Mouse (Mus musculus) heart, postnatal 0 days (tissue): ENCODE data around the gene Spag7. TPM values are rescaled to one million over a fixed set of nuclear protein-coding genes. Genes with fewer than 3 reads are reported as not detected.

Source experiments
- ATAC-seq: fragments of 200-750 bp; cut with Nextera tagmentation; 2 replicates; pipeline ENCODE4 v1.8.0; 2017; ENCODE audit warnings: low read depth, moderate number of reproducible peaks, moderate library complexity; ENCODE audit not compliant: insufficient read depth
- DNase-seq: peaks from one replicate; pipeline ENCODE4 v3.0.0-alpha.2; 2016; ENCODE audit warnings: low spot score
- H3K27ac ChIP-seq: fragments of 300-500 bp; sonication (generic); 2 replicates; pipeline ENCODE4 v1.5.1; 2014; ENCODE audit warnings: low read depth, mild to moderate bottlenecking
- H3K27me3 ChIP-seq: fragments of 300-500 bp; sonication (generic); 2 replicates; pipeline ENCODE4 v1.6.1; 2014; ENCODE audit warnings: low read length, mixed read lengths; ENCODE audit not compliant: control insufficient read depth, insufficient read depth
- H3K36me3 ChIP-seq: fragments of 300-500 bp; sonication (generic); replicated peaks from 2 replicates; pipeline ENCODE4 v1.6.1; 2014; ENCODE audit warnings: low read length, mixed read lengths; ENCODE audit not compliant: control insufficient read depth, insufficient read depth
- H3K4me1 ChIP-seq: fragments of 300-500 bp; sonication (generic); 2 replicates; pipeline ENCODE4 v1.6.1; 2014; ENCODE audit warnings: antibody characterized with exemption; ENCODE audit not compliant: control insufficient read depth, insufficient read depth
- H3K4me2 ChIP-seq: fragments of 300-500 bp; sonication (generic); 2 replicates; pipeline ENCODE4 v1.6.1; 2014; ENCODE audit warnings: low read depth, mild to moderate bottlenecking, low read length, moderate library complexity
- H3K4me3 ChIP-seq: fragments of 300-500 bp; sonication (generic); 2 replicates; pipeline ENCODE4 v1.5.1; 2014; ENCODE audit warnings: low read depth, low read length
- H3K9ac ChIP-seq: fragments of 300-500 bp; sonication (generic); replicated peaks from 2 replicates; pipeline ENCODE4 v1.6.1; 2014; ENCODE audit warnings: low read depth, low read length, mixed read lengths
- H3K9me3 ChIP-seq: fragments of 300-500 bp; sonication (generic); replicated peaks from 2 replicates; pipeline ENCODE4 v1.6.1; 2016; ENCODE audit warnings: low read length; ENCODE audit not compliant: control insufficient read depth
- CTCF ChIP-seq: IDR thresholded peaks from 2 replicates; pipeline ENCODE4 v1.5.1; 2016; ENCODE audit warnings: antibody characterized with exemption, control low read depth, low read depth
- EP300 ChIP-seq: IDR thresholded peaks from 2 replicates; pipeline ENCODE4 v1.6.1; 2016; ENCODE audit warnings: antibody characterized with exemption, low read depth
- WGBS: fragments of 180-500 bp; shearing (Covaris S2); extraction: QIAGEN DNeasy Blood & Tissue Kit; methylation state at CpG from one replicate; pipeline ENCODE4 v1.1.7; 2014; 5-methylcytosine and 5-hydroxymethylcytosine counted together
- polyA plus RNA-seq: library from polyadenylated mRNA; unstranded; fragments of >200 nt; fragmentation: Nextera tagmentation; extraction: Ambion mirVana; gene quantifications from 2 replicates; pipeline ENCODE4 v1.2.1, GENCODE M21; 2015
- total RNA-seq: library from RNA; depleted of rRNA; stranded (reverse); fragments of >200 nt; gene quantifications from 2 replicates; pipeline ENCODE4 v1.2.3, GENCODE M21; 2014; ENCODE audit warnings: low replicate concordance

Spag7 gene
- total and polyA plus RNA-seq, 2 experiments from 2014 or later, result 42.0 to 175 TPM

GRCm38 (mm10) chr11:70699051-70699450 is 29.8 kb upstream of the Spag7 start:
- peaks cover 19% of the 10 kb centered on the region; the same call in 1 of the 2 replicates for H3K4me1 ChIP-seq
- no peak overlapping the region for H3K9ac ChIP-seq
- DNase-seq (no peak), ATAC-seq (no peak)
- 82% methylated on average over 2 of the region's 2 CpGs for WGBS
- no peaks in the 10 kb centered on the region for H3K9me3 ChIP-seq
- no peak overlapping the region for H3K4me2 ChIP-seq
- TF ChIP-seq EP300 (no peak), CTCF (no peak)
- H3K36me3 ChIP-seq, result peaks cover 8% of the 10 kb centered on the region
- no peaks in the 10 kb centered on the region for H3K27me3 ChIP-seq
- H3K27ac ChIP-seq, result no peak overlapping the region
- H3K4me3 ChIP-seq, result no peak overlapping the region

- Histone ChIP-seq H3K9ac (no peak overlapping the region), H3K27ac (no peak overlapping the region), H3K4me1 (peaks cover 10% of the 10 kb centered on the region; the same call in 1 of the 2 replicates), H3K4me2 (no peak overlapping the region), H3K4me3 (no peak overlapping the region), H3K9me3 (no peaks in the 10 kb centered on the region), H3K36me3 (no peaks in the 10 kb centered on the region), H3K27me3 (no peaks in the 10 kb centered on the region)
- DNase-seq (no peak), ATAC-seq (no peak)
- 74% methylated on average over 3 of the region's 3 CpGs for WGBS
- TF ChIP-seq EP300 (no peak), CTCF (no peak; the same call in 1 of the 2 replicates)
Observed at GRCm38 (mm10) chr11:70697376-70697775, 28.2 kb upstream of the Spag7 start.

- H3K4me3 ChIP-seq, result no peak overlapping the region
- no peak overlapping the region for H3K9ac ChIP-seq
- DNase-seq, result no peak
- H3K4me2 ChIP-seq, result no peak overlapping the region
- peaks cover 12% of the 10 kb centered on the region for H3K4me1 ChIP-seq
- TF ChIP-seq EP300, result no peak
- H3K36me3 ChIP-seq, result no peaks in the 10 kb centered on the region
- H3K27ac ChIP-seq, result no peak overlapping the region
- no peaks in the 10 kb centered on the region for H3K9me3 ChIP-seq
- no peak for ATAC-seq
- H3K27me3 ChIP-seq, result no peaks in the 10 kb centered on the region
- WGBS, result 44% methylated on average over 3 of the region's 3 CpGs
Observed at GRCm38 (mm10) chr11:70693504-70693903, 24.3 kb upstream of the Spag7 start.

- Histone ChIP-seq H3K27me3 (no peaks in the 10 kb centered on the region), H3K4me1 (peaks cover 20% of the 10 kb centered on the region), H3K9ac (no peak overlapping the region), H3K36me3 (peaks cover 14% of the 10 kb centered on the region), H3K4me3 (no peak overlapping the region), H3K9me3 (no peaks in the 10 kb centered on the region), H3K27ac (no peak overlapping the region), H3K4me2 (no peak overlapping the region)
- TF ChIP-seq EP300 (no peak), CTCF (no peak)
- DNase-seq, result no peak
- 40% methylated on average over 4 of the region's 4 CpGs for WGBS
- ATAC-seq, result no peak
Observed at GRCm38 (mm10) chr11:70689578-70689977, 20.4 kb upstream of the Spag7 start.

- no peaks in the 10 kb centered on the region for H3K27me3 ChIP-seq
- 12% methylated on average over 8 of the region's 8 CpGs for WGBS
- H3K4me2 ChIP-seq, result peak overlapping the region; percentile 71
- peaks cover 20% of the 10 kb centered on the region for H3K4me1 ChIP-seq
- DNase-seq (no peak), ATAC-seq (no peak)
- peak overlapping the region; percentile 69 for H3K4me3 ChIP-seq
- no peaks in the 10 kb centered on the region for H3K9me3 ChIP-seq
- TF ChIP-seq EP300 (no peak), CTCF (no peak)
- H3K9ac ChIP-seq, result peak overlapping the region; percentile 62
- H3K36me3 ChIP-seq, result peaks cover 26% of the 10 kb centered on the region
- H3K27ac ChIP-seq, result peak overlapping the region; percentile 82
Observed at GRCm38 (mm10) chr11:70688372-70688771, 19.2 kb upstream of the Spag7 start.

- TF ChIP-seq EP300, result peak; percentile 56; the same call in 1 of the 2 replicates
- peak; percentile 40 for TF ChIP-seq CTCF
- Histone ChIP-seq H3K4me3 (peak within 1 kb of the TSS; percentile 69), H3K36me3 (peaks cover 32% of the 10 kb centered on the region), H3K27me3 (no peaks in the 10 kb centered on the region), H3K27ac (peak within 1 kb of the TSS; percentile 82), H3K4me2 (peak within 1 kb of the TSS; percentile 71), H3K4me1 (peaks cover 20% of the 10 kb centered on the region), H3K9me3 (no peaks in the 10 kb centered on the region), H3K9ac (peak within 1 kb of the TSS; percentile 62)
- WGBS, result under 1% methylated on average over 54 of the region's 55 CpGs
- peak; percentile 76 for DNase-seq
- ATAC-seq, result peak; percentile 86
Observed at GRCm38 (mm10) chr11:70687601-70688199, 18.5 kb upstream of the Spag7 start, which contains the start of gene Camta2. Gene Camta2 (minus strand): TSS chr11:70688105.
